Comparison of ENCODE assay signal across 8 mouse cellular contexts in genomic region chr1:163910343-163910742, GRCm38 (mm10). TPM values are rescaled to one million over a fixed set of nuclear protein-coding genes. Genes with fewer than 3 reads are reported as not detected.
DNase-seq lines count a peak whose midpoint lies in the region; ATAC-seq and TF ChIP-seq lines count a peak whose summit lies in the region.

No protein-coding gene starts in this region.

- no peak overlapping the region for H3K4me3 ChIP-seq in heart, adult 2 months
- H3K4me3 ChIP-seq in forebrain, embryonic 16.5 days (replicated peaks; ENCODE audit: low read length) = no peak overlapping the region
- no peak overlapping the region for H3K4me3 ChIP-seq in liver, embryonic 14.5 days (ENCODE audit: insufficient read depth in 1 of 2, low read depth in 2 of 2, low read length in 2 of 2)

- no peak for TF ChIP-seq EP300 in heart, adult 2 months (IDR thresholded peaks at IDR 0.05; ENCODE audit: insufficient read depth, low read depth, low read length)
- TF ChIP-seq EP300 in liver, embryonic 14.5 days (IDR thresholded peaks at IDR 0.05; ENCODE audit: low read depth) = no peak

- 8% methylated on average over 2 of the region's 2 CpGs for WGBS in heart, adult 2 months
- WGBS in forebrain, embryonic 16.5 days = 9% methylated on average over 2 of the region's 2 CpGs
- 3% methylated on average over 2 of the region's 2 CpGs for WGBS in liver, embryonic 14.5 days (ENCODE audit: insufficient replicate concordance)

- no peak for TF ChIP-seq POLR2A in heart, adult 2 months (IDR thresholded peaks at IDR 0.05; ENCODE audit: insufficient read depth, low read depth, low read length)

- no peak overlapping the region for H3K9ac ChIP-seq in heart, adult 2 months (ENCODE audit: low read depth, low read length)
- H3K9ac ChIP-seq in forebrain, embryonic 16.5 days (replicated peaks; ENCODE audit: low read depth, low read length) = no peak overlapping the region
- H3K9ac ChIP-seq in liver, embryonic 14.5 days (replicated peaks) = no peak overlapping the region

- TF ChIP-seq CTCF in heart, adult 2 months (IDR thresholded peaks at IDR 0.05) = peak; percentile 82
- TF ChIP-seq CTCF in liver, embryonic 14.5 days (IDR thresholded peaks at IDR 0.05; ENCODE audit: low read depth) = peak; percentile 59; the same call in 1 of the 2 replicates

- H3K4me2 ChIP-seq in forebrain, embryonic 16.5 days (ENCODE audit: low read length) = no peak overlapping the region
- no peak overlapping the region for H3K4me2 ChIP-seq in liver, embryonic 14.5 days (ENCODE audit: low read depth)

- peak; percentile 77 for ATAC-seq in forebrain, embryonic 16.5 days
- ATAC-seq in liver, embryonic 14.5 days (ENCODE audit: insufficient read depth) = no peak; the same call in 1 of the 2 replicates

- no peaks in the 10 kb centered on the region for H3K4me1 ChIP-seq in heart, adult 2 months (ENCODE audit: control insufficient read depth, insufficient read depth, low read length)
- no peaks in the 10 kb centered on the region for H3K4me1 ChIP-seq in forebrain, embryonic 16.5 days (replicated peaks; ENCODE audit: control insufficient read depth, insufficient read depth, low read length)
- H3K4me1 ChIP-seq in liver, embryonic 14.5 days (replicated peaks; ENCODE audit: control insufficient read depth in 2 of 2, insufficient read depth in 2 of 2, low read length in 1 of 2) = no peaks in the 10 kb centered on the region

- no peaks in the 10 kb centered on the region for H3K27me3 ChIP-seq in heart, adult 2 months (ENCODE audit: control insufficient read depth, insufficient read depth, low read length)
- H3K27me3 ChIP-seq in forebrain, embryonic 16.5 days (replicated peaks; ENCODE audit: control insufficient read depth, insufficient read depth, low read length) = no peaks in the 10 kb centered on the region
- H3K27me3 ChIP-seq in liver, embryonic 14.5 days (ENCODE audit: control insufficient read depth, insufficient read depth, low read length) = no peaks in the 10 kb centered on the region

- H3K79me2 ChIP-seq in heart, adult 2 months (replicated peaks; ENCODE audit: control insufficient read depth, insufficient read depth, low read length) = no peaks in the 10 kb centered on the region

- no peak overlapping the region for H3K27ac ChIP-seq in heart, adult 2 months
- no peak overlapping the region for H3K27ac ChIP-seq in forebrain, embryonic 16.5 days (ENCODE audit: low read length)
- no peak overlapping the region for H3K27ac ChIP-seq in liver, embryonic 14.5 days

- H3K9me3 ChIP-seq in forebrain, embryonic 16.5 days (ENCODE audit: control insufficient read depth, low read length) = no peaks in the 10 kb centered on the region
- H3K9me3 ChIP-seq in liver, embryonic 14.5 days (ENCODE audit: control insufficient read depth, low read length) = no peaks in the 10 kb centered on the region

- DNase-seq in heart, adult 2 months = no peak
- no peak for DNase-seq in heart, postnatal 25 days (ENCODE audit: low spot score)
- DNase-seq in 416B (ENCODE audit: low read depth) = peak; percentile 84
- peak; percentile 92 for DNase-seq in NIH3T3 (ENCODE audit: low read depth)
- no peak for DNase-seq in liver, embryonic 14.5 days (ENCODE audit: low read depth in 3 of 3, low spot score in 3 of 3)
- DNase-seq in retina, postnatal 7 days (ENCODE audit: low read depth, low spot score) = peak; percentile 24
- DNase-seq in spleen, postnatal 36 days (ENCODE audit: low spot score in 2 of 2) = no peak

- intact Hi-C loops in heart, adult 2 months (cut with DNase I) = loop anchor here (2.0 kb wide), 1 partner anchor 76 kb away; no protein-coding TSS in a partner anchor
- intact Hi-C loops in heart, postnatal 25 days (cut with DNase I) = no loop called here

- H3K36me3 ChIP-seq in heart, adult 2 months (ENCODE audit: control insufficient read depth, insufficient read depth, low read length) = no peaks in the 10 kb centered on the region
- no peaks in the 10 kb centered on the region for H3K36me3 ChIP-seq in forebrain, embryonic 16.5 days (ENCODE audit: control insufficient read depth, insufficient read depth)
- no peaks in the 10 kb centered on the region for H3K36me3 ChIP-seq in liver, embryonic 14.5 days (replicated peaks; ENCODE audit: control insufficient read depth, insufficient read depth, low read depth)

RNA-seq across cellular contexts. Expression of gene Scyl3, which starts 18.6 kb away (rescaled TPM):
- 1 to 10 TPM; 4.3 to 5.3 TPM for total RNA-seq in heart, adult 2 months (2021)
- polyA plus RNA-seq in heart, adult 2 months (2012; rRNA removed) = 3.4 and 6.0 TPM in 2 replicates
- 1 to 10 TPM; 5.1 to 5.6 TPM for total RNA-seq in heart, postnatal 25 days (2021)
- polyA plus RNA-seq in forebrain, embryonic 16.5 days (2015; fragmentation: Nextera tagmentation; extraction: Ambion mirVana) = 19.2 and 20.7 TPM in 2 replicates
- 5.4 and 7.2 TPM in 2 replicates for polyA plus RNA-seq in liver, embryonic 14.5 days (2012; rRNA removed)
- 10.2 and 10.4 TPM in 2 replicates for polyA plus RNA-seq in liver, embryonic 14.5 days (2014; fragmentation: Nextera tagmentation; extraction: Ambion mirVana)

Comparison
In these comparisons a context has a peak if more than half of its experiments do, and no peak if none do; other contexts are left out.
1. DNase-seq: peak in 416B (single experiment), NIH3T3 (single experiment) and retina, postnatal 7 days (single experiment); none in heart, adult 2 months (0 of 2), heart, postnatal 25 days (single experiment), liver, embryonic 14.5 days (0 of 3) and spleen, postnatal 36 days (0 of 2).